Mouse (Mus musculus) left cerebral cortex, postnatal 36 days (tissue): ENCODE data around the gene Shisal1. TPM values are rescaled to one million over a fixed set of nuclear protein-coding genes. Genes with fewer than 3 reads are reported as not detected.
A peak's percentile ranks its signal among the peaks of the same experiment; 100 is the strongest.

Source experiments
- DNase-seq, 2 experiments: peaks; one replicate each; pipeline ENCODE4 v3.0.0; 2021 to 2022; ENCODE audit warnings: low spot score in 2 of 2, mixed read lengths in 1 of 2
- intact Hi-C: fragments of 180-260 bp; cut with DNase I; formaldehyde crosslinking; loops from one replicate; pipeline ENCODE4 v1.15.1; 2025
- total RNA-seq, 2 experiments: library from RNA; stranded (reverse); gene quantifications; 2 replicates each; pipeline ENCODE4 v1.2.3; 2021

Gene Shisal1
- total RNA-seq, 2 experiments from 2014 or later, result 39.1 to 48.5 TPM

- intact Hi-C loops, result no loop called here
Measured at GRCm38 (mm10) chr15:84388698-84389131, 58.2 kb downstream of the Shisal1 start.

GRCm38 (mm10) chr15:84385995-84386565, 60.8 kb downstream of the Shisal1 start:
- no peak for DNase-seq
- intact Hi-C loops, result no loop called here

More at GRCm38 (mm10) chr15:84388698-84389131, 58.2 kb downstream of the Shisal1 start:
- no peak for DNase-seq

GRCm38 (mm10) chr15:84384066-84384465, 62.8 kb downstream of the Shisal1 start:
- intact Hi-C loops, result no loop called here
- no peak for DNase-seq

- DNase-seq, result no peak
- intact Hi-C loops, result no loop called here
Measured at GRCm38 (mm10) chr15:84380181-84380580, 66.7 kb downstream of the Shisal1 start.

- intact Hi-C loops, result no loop called here
Measured at GRCm38 (mm10) chr15:84378734-84379133, 68.2 kb downstream of the Shisal1 start.

DNA sequence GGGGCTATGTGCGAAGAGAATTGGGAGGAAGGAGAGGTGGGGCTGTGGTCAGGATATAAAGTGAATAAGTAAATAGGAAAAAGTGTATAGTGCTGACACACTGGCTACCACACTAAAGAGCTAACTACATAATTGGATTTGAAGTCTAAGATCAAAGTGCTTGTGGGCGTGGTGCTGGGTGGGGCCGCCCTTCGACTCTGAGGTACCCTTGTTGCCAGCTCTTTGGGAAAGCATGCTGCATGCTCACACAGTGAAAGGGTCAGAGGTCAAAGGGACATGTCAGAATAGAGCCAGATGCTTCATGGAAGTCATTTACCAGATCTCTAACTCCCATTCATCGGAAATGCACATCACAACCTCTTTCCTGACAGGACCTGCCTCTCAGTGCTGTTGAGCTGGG, 74.1 kb downstream of the Shisal1 start:
- no peak for DNase-seq
- intact Hi-C loops, result no loop called here

More at GRCm38 (mm10) chr15:84378734-84379133, 68.2 kb downstream of the Shisal1 start:
- DNase-seq, result no peak

DNA sequence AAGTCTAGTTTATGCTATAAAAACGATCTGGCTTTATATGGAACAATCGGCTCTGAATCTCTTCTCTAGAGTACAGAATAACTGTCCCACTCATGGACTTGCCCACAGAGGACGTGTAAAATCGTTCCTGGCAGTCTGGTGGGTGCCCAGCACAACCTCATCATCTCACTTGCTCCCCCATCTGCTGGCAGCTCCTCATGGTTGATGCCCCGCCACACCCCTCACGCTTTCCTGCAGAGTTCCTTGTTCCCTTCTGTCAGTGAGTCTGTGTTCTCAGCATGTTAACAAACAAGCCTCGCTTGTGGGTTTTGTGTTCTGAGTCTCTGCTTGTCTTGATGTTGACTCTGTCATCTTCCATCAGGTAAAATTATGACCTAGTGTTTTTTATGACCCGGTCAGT, 79.5 kb downstream of the Shisal1 start:
- DNase-seq, result no peak
- intact Hi-C loops, result no loop called here

GRCm38 (mm10) chr15:84366574-84366989, 80.3 kb downstream of the Shisal1 start:
- peak; percentile 42 to 50 for DNase-seq
- intact Hi-C loops, result no loop called here

- no peak for DNase-seq
- intact Hi-C loops, result no loop called here
Measured at GRCm38 (mm10) chr15:84365675-84366381, 81.1 kb downstream of the Shisal1 start.

GRCm38 (mm10) chr15:84364746-84365145, 82.2 kb downstream of the Shisal1 start:
- intact Hi-C loops, result no loop called here

GRCm38 (mm10) chr15:84355081-84355480, 91.8 kb downstream of the Shisal1 start:
- DNase-seq, result no peak
- intact Hi-C loops, result no loop called here

More at GRCm38 (mm10) chr15:84364746-84365145, 82.2 kb downstream of the Shisal1 start:
- DNase-seq, result no peak

- peak in 1 of 2 experiments; percentile 33 for DNase-seq
- intact Hi-C loops, result no loop called here
Measured at GRCm38 (mm10) chr15:84351915-84352844, 94.7 kb downstream of the Shisal1 start.

- no peak for DNase-seq
- intact Hi-C loops, result no loop called here
Measured at GRCm38 (mm10) chr15:84351342-84351741, 95.6 kb downstream of the Shisal1 start.

- intact Hi-C loops, result no loop called here
- no peak for DNase-seq
Measured at GRCm38 (mm10) chr15:84349915-84350738, 96.8 kb downstream of the Shisal1 start.

DNA sequence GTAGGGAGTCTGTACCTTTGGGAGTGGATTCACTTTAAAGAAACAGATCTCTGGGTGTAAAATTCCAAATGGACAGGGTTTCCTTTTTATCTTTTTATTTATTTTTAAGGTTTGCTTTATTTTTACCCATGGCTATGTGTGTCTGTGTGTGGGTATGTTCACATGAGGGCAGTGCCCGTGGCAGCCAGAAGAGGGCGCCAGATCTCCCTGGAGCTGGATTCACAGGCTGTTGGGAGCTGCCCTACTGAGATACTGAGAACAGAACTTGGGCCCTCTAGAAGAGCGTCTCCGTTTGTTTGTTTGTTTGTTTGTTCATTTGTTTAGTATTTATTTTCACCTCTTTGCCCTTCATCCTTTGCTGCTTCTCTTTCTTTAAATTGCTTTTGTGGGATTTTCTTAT, 98.1 kb downstream of the Shisal1 start:
- intact Hi-C loops, result no loop called here
- DNase-seq, result no peak

GRCm38 (mm10) chr15:84340926-84341325, 106.0 kb downstream of the Shisal1 start:
- DNase-seq, result no peak
- intact Hi-C loops, result no loop called here

GRCm38 (mm10) chr15:84337599-84337998, 109.3 kb downstream of the Shisal1 start:
- DNase-seq, result peak; percentile 42 to 52
- intact Hi-C loops, result no loop called here

GRCm38 (mm10) chr15:84336281-84336817, 110.5 kb downstream of the Shisal1 start:
- no peak for DNase-seq

DNA sequence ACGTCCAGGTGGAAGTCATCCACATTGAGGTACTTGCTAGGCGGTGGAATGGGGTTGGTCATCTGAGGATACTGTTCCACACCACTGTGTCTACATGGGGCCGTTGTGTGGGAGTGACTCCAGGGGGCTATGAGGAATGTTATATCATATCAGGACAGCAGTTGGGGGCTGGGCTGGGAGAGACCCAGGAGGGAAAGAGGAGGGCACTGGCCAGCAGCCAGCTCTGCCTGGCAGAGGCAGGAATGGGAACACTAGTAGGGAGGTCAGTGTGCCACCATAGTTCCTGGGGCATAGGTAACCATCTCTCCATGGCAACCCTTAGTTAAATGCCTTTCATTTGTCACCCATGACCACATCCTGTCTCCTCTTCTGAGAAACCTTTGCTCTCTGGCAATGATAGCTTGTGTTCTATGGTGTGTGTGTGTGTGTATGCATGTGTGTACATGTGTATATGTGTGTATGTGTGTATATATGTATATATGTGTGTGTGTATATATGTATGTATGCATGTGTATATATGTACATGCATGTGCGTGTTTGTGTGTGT, 115.8 kb downstream of the Shisal1 start:
- no peak for DNase-seq
- intact Hi-C loops, result no loop called here

More at GRCm38 (mm10) chr15:84336281-84336817, 110.5 kb downstream of the Shisal1 start:
- intact Hi-C loops, result no loop called here
